Mouse (Mus musculus): ENCODE measurements at regions not wholly inside any gene's neighbourhood (a gene's known extent, or its start where the extent isn't known, plus 50 kb on each side); places are given as distances from the start of the nearest gene placed in this dataset.

- TF ChIP-seq POLR2A (IDR thresholded peaks at IDR 0.05; ENCODE audit: low read depth, low read length), result no peak
- 0 out of 2 replicates have a peak, but pooled peaks have one; percentile 13 for TF ChIP-seq CTCF (conservative IDR thresholded peaks at IDR 0.05; ENCODE audit: insufficient read depth, insufficient read length, low read depth, low read length)
These were observed 587.7 kb upstream of the Dsel start for GRCm38 (mm10) chr1:112452390-112452789.

Data from kidney, adult 2 months (tissue).